Mouse (Mus musculus): Measurements from ENCODE around the gene Tnfaip8l3.

DNA sequence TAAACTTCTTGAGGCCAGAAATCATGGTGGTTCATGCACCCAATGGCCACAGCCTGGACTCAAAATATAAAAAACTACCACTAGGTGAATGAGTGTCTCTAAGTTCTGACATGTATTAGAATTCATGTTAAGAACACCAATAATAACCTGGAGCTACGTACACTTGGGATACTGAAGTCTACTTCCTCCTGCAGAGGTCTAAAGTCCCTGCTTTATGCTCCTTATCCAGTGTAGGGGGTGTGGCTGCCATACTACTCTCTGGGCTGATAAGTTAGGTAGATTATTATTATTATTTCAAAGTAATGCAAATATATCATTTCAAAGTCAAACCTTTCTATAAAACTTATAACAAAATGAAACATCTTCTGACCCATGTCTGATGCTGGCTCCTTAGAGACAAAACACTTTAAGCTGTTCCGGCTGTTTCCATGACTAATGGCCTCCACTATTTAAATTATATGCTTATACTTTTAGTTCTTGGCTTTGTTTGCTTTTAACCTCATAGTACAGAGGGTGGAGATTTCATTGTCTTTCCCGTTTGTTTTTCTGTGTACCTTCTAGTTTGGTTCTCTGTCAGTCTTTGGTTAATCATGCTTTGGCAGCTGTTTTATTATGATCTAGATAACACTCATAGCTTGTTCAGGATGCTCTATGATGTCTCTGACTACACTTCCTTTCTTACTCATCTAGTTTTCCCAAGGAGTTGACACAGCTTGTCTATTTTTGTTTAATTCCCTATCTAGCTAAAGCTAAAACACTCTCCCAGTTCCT lies 16.7 kb downstream of the Tnfaip8l3 start:
- TF ChIP-seq GATA1 (IDR thresholded peaks at IDR 0.05; ENCODE audit: borderline replicate concordance, low read length): no peak
- TF ChIP-seq FLI1 (IDR thresholded peaks at IDR 0.05; ENCODE audit: low read length): no peak

Measured in megakaryocyte, embryonic 14.5 days (primary cell).